13 mouse cellular contexts compared by ENCODE assay signal in the genomic region with DNA sequence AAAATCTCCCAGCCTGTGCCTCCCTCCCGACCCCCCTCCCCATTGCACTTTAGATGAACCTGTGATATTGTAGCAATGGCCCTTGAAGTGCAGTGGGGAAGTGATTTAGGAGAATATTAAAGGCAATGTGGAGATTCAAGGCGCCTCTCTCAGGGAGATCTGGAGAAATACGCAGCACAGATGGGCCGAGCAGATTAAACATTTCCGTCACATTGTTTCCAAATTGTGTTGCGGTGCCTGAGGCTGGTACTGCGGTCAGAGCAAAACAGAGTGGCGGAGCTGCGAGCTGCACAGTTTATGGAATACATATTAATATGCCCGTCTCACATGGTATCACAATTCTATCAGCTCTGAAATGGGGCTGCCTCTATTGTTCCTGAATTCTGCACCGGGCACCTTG. TPM values are rescaled to one million over a fixed set of nuclear protein-coding genes. Genes with fewer than 3 reads are reported as not detected.
DNase-seq lines count a peak whose midpoint lies in the region; ATAC-seq and TF ChIP-seq lines count a peak whose summit lies in the region.
"Had no signal": no experiment of that assay in that cellular context is flagged by ENCODE, and none has a peak within 500 bp of the region (broad histone marks: within the 10 kb centered on the region; RNA-seq: fewer than 3 reads in every experiment).

No protein-coding gene starts in this region.

- TF ChIP-seq POLR2A in kidney, adult 2 months (IDR thresholded peaks at IDR 0.05; ENCODE audit: low read depth, low read length), result no peak

- no peak overlapping the region for H3K4me3 ChIP-seq in kidney, embryonic 15.5 days (replicated peaks)
- no peak overlapping the region for H3K4me3 ChIP-seq in kidney, adult 2 months (ENCODE audit: insufficient read depth, low read depth, low read length)
- peak overlapping the region; percentile 41 for H3K4me3 ChIP-seq in E14TG2a.4 (replicated peaks; ENCODE audit: low read length)
- no peak overlapping the region for H3K4me3 ChIP-seq in forebrain, embryonic 14.5 days (ENCODE audit: low read depth, low read length)
- no peak overlapping the region for H3K4me3 ChIP-seq in midbrain, embryonic 11.5 days (ENCODE audit: low read depth, low read length)
- H3K4me3 ChIP-seq: left cerebral cortex, adult 2 months; liver, embryonic 12.5 days had no signal

- no peak for TF ChIP-seq CTCF in kidney, adult 2 months (conservative IDR thresholded peaks at IDR 0.05; ENCODE audit: insufficient read depth, insufficient read length, low read depth, low read length)
- no peak for TF ChIP-seq CTCF in E14TG2a.4 (conservative IDR thresholded peaks at IDR 0.05; ENCODE audit: low read length)

- intact Hi-C loops in heart, postnatal 25 days (cut with DNase I), result no loop called here

- H3K36me3 ChIP-seq in kidney, embryonic 15.5 days, result no peaks in the 10 kb centered on the region
- H3K36me3 ChIP-seq in kidney, adult 2 months (ENCODE audit: control insufficient read depth, insufficient read depth, low read length), result no peaks in the 10 kb centered on the region
- no peaks in the 10 kb centered on the region for H3K36me3 ChIP-seq in E14TG2a.4 (ENCODE audit: insufficient read depth, low read length)
- H3K36me3 ChIP-seq in forebrain, embryonic 14.5 days (ENCODE audit: control insufficient read depth, insufficient read depth, low read length), result no peaks in the 10 kb centered on the region
- H3K36me3 ChIP-seq in midbrain, embryonic 11.5 days (ENCODE audit: control insufficient read depth, insufficient read depth, low read length), result no peaks in the 10 kb centered on the region
- H3K36me3 ChIP-seq: liver, embryonic 12.5 days had no signal

- 53% methylated on average over 11 of the region's 11 CpGs for WGBS in kidney, embryonic 15.5 days
- WGBS in kidney, adult 2 months, result 49% methylated on average over 11 of the region's 11 CpGs
- 25% methylated on average over 11 of the region's 11 CpGs for WGBS in forebrain, embryonic 14.5 days
- WGBS in midbrain, embryonic 11.5 days, result 48% methylated on average over 11 of the region's 11 CpGs

- peaks cover 22% of the 10 kb centered on the region for H3K27me3 ChIP-seq in kidney, embryonic 15.5 days
- H3K27me3 ChIP-seq in kidney, adult 2 months (replicated peaks; ENCODE audit: control insufficient read depth, insufficient read depth, low read length), result no peaks in the 10 kb centered on the region
- 0 out of 2 replicates have a peak, but pooled peaks cover 2% of the 10 kb centered on the region for H3K27me3 ChIP-seq in E14TG2a.4 (ENCODE audit: insufficient read depth, low read length)
- H3K27me3 ChIP-seq in forebrain, embryonic 14.5 days (replicated peaks; ENCODE audit: control insufficient read depth, insufficient read depth, low read length), result peaks cover 10% of the 10 kb centered on the region; the same call in 1 of the 2 replicates
- H3K27me3 ChIP-seq in midbrain, embryonic 11.5 days (ENCODE audit: control insufficient read depth, insufficient read depth, low read length), result no peaks in the 10 kb centered on the region

- H3K9me3 ChIP-seq in kidney, embryonic 15.5 days (replicated peaks), result no peaks in the 10 kb centered on the region
- H3K9me3 ChIP-seq in E14TG2a.4 (ENCODE audit: low read length), result no peaks in the 10 kb centered on the region
- H3K9me3 ChIP-seq in forebrain, embryonic 14.5 days (replicated peaks; ENCODE audit: control insufficient read depth, low read length), result no peaks in the 10 kb centered on the region
- H3K9me3 ChIP-seq in midbrain, embryonic 11.5 days (ENCODE audit: control insufficient read depth, low read length), result no peaks in the 10 kb centered on the region
- H3K9me3 ChIP-seq: liver, embryonic 12.5 days had no signal

- peaks cover 35% of the 10 kb centered on the region for H3K4me1 ChIP-seq in kidney, embryonic 15.5 days
- H3K4me1 ChIP-seq in kidney, adult 2 months (ENCODE audit: control insufficient read depth, insufficient read depth, low read length), result no peaks in the 10 kb centered on the region
- peaks cover 42% of the 10 kb centered on the region for H3K4me1 ChIP-seq in E14TG2a.4 (replicated peaks; ENCODE audit: low read depth, low read length)
- peaks cover 15% of the 10 kb centered on the region for H3K4me1 ChIP-seq in forebrain, embryonic 14.5 days (ENCODE audit: control insufficient read depth, insufficient read depth, low read length)
- peaks cover 43% of the 10 kb centered on the region for H3K4me1 ChIP-seq in midbrain, embryonic 11.5 days (ENCODE audit: control insufficient read depth, insufficient read depth, low read length)
- H3K4me1 ChIP-seq: liver, embryonic 12.5 days had no signal

- no peak overlapping the region for H3K9ac ChIP-seq in kidney, embryonic 15.5 days
- H3K9ac ChIP-seq in forebrain, embryonic 14.5 days (ENCODE audit: low read length), result no peak overlapping the region
- no peak overlapping the region for H3K9ac ChIP-seq in midbrain, embryonic 11.5 days (ENCODE audit: low read length)
- H3K9ac ChIP-seq: liver, embryonic 12.5 days had no signal

- H3K27ac ChIP-seq in kidney, embryonic 15.5 days, result peak overlapping the region; percentile 78
- H3K27ac ChIP-seq in kidney, adult 2 months (ENCODE audit: insufficient read depth, low read depth, low read length), result no peak overlapping the region
- no peak overlapping the region for H3K27ac ChIP-seq in forebrain, embryonic 14.5 days (ENCODE audit: low read depth, low read length)
- H3K27ac ChIP-seq in midbrain, embryonic 11.5 days (ENCODE audit: low read depth, low read length), result peak overlapping the region; percentile 62; the same call in 1 of the 2 replicates
- H3K27ac ChIP-seq: liver, embryonic 12.5 days; macrophage had no signal

- peak overlapping the region; percentile 30; the same call in 1 of the 2 replicates for H3K4me2 ChIP-seq in kidney, embryonic 15.5 days
- 0 out of 2 replicates have a peak overlapping the region, but pooled peaks have one; percentile 8 for H3K4me2 ChIP-seq in forebrain, embryonic 14.5 days (ENCODE audit: low read length)
- no peak overlapping the region; the same call in 1 of the 2 replicates for H3K4me2 ChIP-seq in midbrain, embryonic 11.5 days
- H3K4me2 ChIP-seq: liver, embryonic 12.5 days had no signal

- no peak for DNase-seq in kidney, adult 2 months
- peak; percentile 64 for DNase-seq in forebrain, embryonic 14.5 days (ENCODE audit: low spot score)
- DNase-seq in midbrain, embryonic 11.5 days (ENCODE audit: low spot score, missing footprints), result no peak
- DNase-seq in heart, postnatal 25 days (ENCODE audit: low spot score), result no peak
- no peak for DNase-seq in gastrocnemius, adult 8-10 months (ENCODE audit: low spot score in 2 of 2)
- no peak for DNase-seq in cerebellum, adult 8-10 months
- DNase-seq: gastrocnemius, postnatal 10 days; heart, postnatal 14 days had no signal

- no peak for ATAC-seq in kidney, embryonic 15.5 days (replicated peaks; ENCODE audit: low FRiP score)
- ATAC-seq in forebrain, embryonic 14.5 days, result no peak
- ATAC-seq in midbrain, embryonic 11.5 days (ENCODE audit: low FRiP score), result no peak
- ATAC-seq: liver, embryonic 12.5 days had no signal

RNA-seq across cellular contexts. Expression of gene Snx11, which starts 34.4 kb away (rescaled TPM):
- 19.2 and 20.4 TPM in 2 replicates for polyA plus RNA-seq in kidney, embryonic 15.5 days (2015; fragmentation: Nextera tagmentation; extraction: Ambion mirVana)
- polyA plus RNA-seq in kidney, adult 2 months (2012; rRNA removed), result 13.2 and 13.7 TPM in 2 replicates
- 17.6 and 21.6 TPM in 2 replicates for polyA plus RNA-seq in forebrain, embryonic 14.5 days (2014; fragmentation: Nextera tagmentation; extraction: Ambion mirVana)
- 15.3 and 18.8 TPM in 2 replicates for polyA plus RNA-seq in midbrain, embryonic 11.5 days (2014; fragmentation: Nextera tagmentation; extraction: Ambion mirVana)
- 10 to 100 TPM; 12.1 to 13.4 TPM for total RNA-seq in heart, postnatal 25 days (2021)
- total RNA-seq in gastrocnemius, adult 8-10 months (2022), result 10 to 100 TPM in 3 of 4 experiments, 1 to 10 TPM in 1; 7.7 to 12.0 (median 11.0) TPM

RNA-seq across cellular contexts. Expression of gene Cbx1, which starts 45.9 kb away (rescaled TPM):
- polyA plus RNA-seq in kidney, embryonic 15.5 days (2015; fragmentation: Nextera tagmentation; extraction: Ambion mirVana), result 136 and 154 TPM in 2 replicates
- polyA plus RNA-seq in kidney, adult 2 months (2012; rRNA removed), result 17.9 and 18.7 TPM in 2 replicates
- polyA plus RNA-seq in forebrain, embryonic 14.5 days (2014; fragmentation: Nextera tagmentation; extraction: Ambion mirVana), result 94.8 and 99.7 TPM in 2 replicates
- polyA plus RNA-seq in midbrain, embryonic 11.5 days (2014; fragmentation: Nextera tagmentation; extraction: Ambion mirVana), result 167 and 169 TPM in 2 replicates
- 10 to 100 TPM; 36.6 to 39.0 TPM for total RNA-seq in heart, postnatal 25 days (2021)
- 10 to 100 TPM; 33.3 to 37.5 (median 35.5) TPM for total RNA-seq in gastrocnemius, adult 8-10 months (2022)

Comparison
In these comparisons a context has a peak if more than half of its experiments do, and no peak if none do; other contexts are left out.
1. H3K27ac ChIP-seq: peak in kidney, embryonic 15.5 days (single experiment) and midbrain, embryonic 11.5 days (single experiment); none in kidney, adult 2 months (single experiment) and forebrain, embryonic 14.5 days (single experiment).